Mouse (Mus musculus) ES-Bruce4 (cell line): ENCODE results near the gene Tcf21. TPM values are rescaled to one million over a fixed set of nuclear protein-coding genes. Genes with fewer than 3 reads are reported as not detected.
A peak's percentile ranks its signal among the peaks of the same experiment; 100 is the strongest.

Experiments
- H3K27ac ChIP-seq: 2 replicates; pipeline ENCODE4 v1.5.1; 2012; ENCODE audit warnings: low read length, inconsistent platforms; ENCODE audit not compliant: insufficient read depth
- H3K27me3 ChIP-seq: 2 replicates; pipeline ENCODE4 v1.6.1; 2012; ENCODE audit warnings: mild to moderate bottlenecking, low read length, inconsistent platforms; ENCODE audit not compliant: control insufficient read depth, poor library complexity, insufficient read depth, severe bottlenecking
- H3K36me3 ChIP-seq: 2 replicates; pipeline ENCODE4 v1.6.1; 2012; ENCODE audit warnings: inconsistent platforms, mild to moderate bottlenecking, low read length, moderate library complexity; ENCODE audit not compliant: control insufficient read depth, poor library complexity, insufficient read depth, severe bottlenecking
- H3K4me1 ChIP-seq: one replicate; pipeline ENCODE4 v1.8.1; 2011; ENCODE audit warnings: low read length; ENCODE audit not compliant: control insufficient read depth, insufficient read depth
- H3K4me3 ChIP-seq: 2 replicates; pipeline ENCODE4 v1.5.1; 2011; ENCODE audit warnings: low read depth, mild to moderate bottlenecking, low read length
- H3K9ac ChIP-seq: 2 replicates; pipeline ENCODE4 v1.6.1; 2012; ENCODE audit warnings: low read depth, mild to moderate bottlenecking, inconsistent platforms; ENCODE audit not compliant: poor library complexity, severe bottlenecking
- H3K9me3 ChIP-seq: replicated peaks from 2 replicates; pipeline ENCODE4 v1.6.1; 2012; ENCODE audit warnings: mild to moderate bottlenecking, low read length, inconsistent platforms; ENCODE audit not compliant: control insufficient read depth, poor library complexity, insufficient read depth, severe bottlenecking
- CTCF ChIP-seq: IDR thresholded peaks from one replicate; pipeline ENCODE4 v1.8.1; 2011; ENCODE audit warnings: low read depth, low read length
- EP300 ChIP-seq: IDR thresholded peaks from 2 replicates; pipeline ENCODE4 v1.6.1; 2011; ENCODE audit warnings: low read depth, low read length; ENCODE audit not compliant: insufficient read depth
- POLR2A ChIP-seq: IDR thresholded peaks from one replicate; pipeline ENCODE4 v1.8.1; 2011; ENCODE audit warnings: low read length; ENCODE audit not compliant: insufficient read depth
- polyA plus RNA-seq: library from polyadenylated mRNA; stranded (reverse); fragments of >200 nt; gene quantifications from 2 replicates; pipeline ENCODE4 v1.2.4, GENCODE M21; 2011; ENCODE audit warnings: low read depth; ENCODE audit not compliant: missing spikeins, insufficient read depth, insufficient read length

Gene Tcf21
- polyA plus RNA-seq, 1 experiment, result not detected

DNA sequence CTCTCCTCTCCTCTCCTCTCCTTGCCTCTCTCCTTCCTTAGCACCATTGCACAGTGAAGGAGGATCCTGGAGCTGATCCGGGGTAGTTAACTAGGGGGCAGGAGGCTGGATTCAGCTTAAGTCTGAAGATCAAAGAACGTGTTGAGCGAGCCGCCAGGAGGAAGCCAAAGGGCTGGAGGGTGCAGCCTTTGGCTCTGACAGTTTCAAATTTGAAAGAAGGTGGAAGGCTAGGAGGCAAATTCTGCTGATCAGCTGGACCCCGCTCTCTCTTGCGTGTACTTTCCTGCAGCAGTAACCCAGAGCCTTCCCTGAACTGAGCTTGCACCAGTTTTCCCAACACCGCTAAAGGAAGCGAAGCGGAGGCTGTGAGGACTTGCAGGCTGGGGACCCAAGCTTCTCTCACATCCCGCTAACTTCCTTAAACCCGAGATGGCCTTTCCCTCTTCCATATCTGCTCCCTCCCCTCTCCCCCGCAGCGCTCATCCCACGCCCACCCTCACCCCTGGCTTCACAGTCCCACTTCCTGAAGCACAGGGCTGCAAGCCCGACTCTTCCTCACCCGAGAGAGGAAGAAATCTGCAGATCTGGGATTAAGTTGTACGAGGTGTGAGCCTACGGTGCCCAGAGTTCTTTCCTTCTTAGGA is 6.5 kb downstream of the Tcf21 start:
- Histone ChIP-seq H3K27me3 (peaks cover 7% of the 10 kb centered on the region), H3K36me3 (no peaks in the 10 kb centered on the region), H3K9ac (peak overlapping the region; percentile 52), H3K9me3 (no peaks in the 10 kb centered on the region), H3K4me3 (peak overlapping the region; percentile 55), H3K4me1 (peaks cover 1% of the 10 kb centered on the region), H3K27ac (no peak overlapping the region)
- TF ChIP-seq CTCF, result no peak
- no peak for TF ChIP-seq POLR2A
- TF ChIP-seq EP300, result no peak

DNA sequence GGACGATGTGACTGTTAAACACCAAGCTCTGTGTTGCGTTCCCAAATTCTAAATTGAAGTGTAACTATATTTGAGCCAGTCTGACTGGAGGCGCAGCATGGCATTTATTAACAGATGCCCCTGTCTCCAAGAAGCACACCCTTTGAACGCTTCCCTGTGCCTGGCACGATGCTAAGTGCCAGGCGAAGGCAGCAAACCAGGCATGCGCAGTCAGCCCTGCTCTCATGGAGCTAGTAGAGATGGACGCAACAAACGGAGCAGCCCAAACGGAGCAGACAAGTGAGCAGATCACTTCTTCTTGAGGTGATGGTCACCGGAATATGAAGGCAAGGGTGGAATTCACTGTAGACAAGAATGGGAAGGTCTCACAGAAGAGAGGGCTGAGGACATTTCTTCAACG is 8.1 kb downstream of the Tcf21 start:
- peaks cover 6% of the 10 kb centered on the region for H3K27me3 ChIP-seq
- no peak overlapping the region for H3K4me3 ChIP-seq
- H3K27ac ChIP-seq, result no peak overlapping the region
- H3K9ac ChIP-seq, result no peak overlapping the region
- TF ChIP-seq EP300 (no peak), CTCF (no peak), POLR2A (no peak)
- H3K36me3 ChIP-seq, result no peaks in the 10 kb centered on the region
- H3K9me3 ChIP-seq, result no peaks in the 10 kb centered on the region
- H3K4me1 ChIP-seq, result peaks cover 1% of the 10 kb centered on the region

DNA sequence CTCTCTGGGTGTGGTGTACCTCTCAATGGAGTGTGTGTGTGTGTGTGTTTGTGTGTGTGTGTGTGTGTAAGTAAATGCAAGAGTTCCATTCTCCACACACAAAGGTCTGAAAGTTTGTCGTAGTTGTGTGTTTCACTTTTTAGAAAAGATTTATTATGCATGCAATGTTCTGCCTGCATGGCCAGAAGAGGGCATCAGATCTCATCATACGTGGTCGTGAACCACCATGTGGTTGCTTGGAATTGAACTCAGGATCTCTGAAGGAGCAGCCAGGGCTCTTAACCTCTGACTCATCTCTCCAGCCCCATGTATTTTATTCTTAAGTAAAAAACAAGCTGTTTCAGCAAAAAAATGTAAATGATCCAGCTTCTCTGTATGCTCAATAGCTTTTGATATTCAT is 37.3 kb downstream of the Tcf21 start:
- Histone ChIP-seq H3K27ac (no peak overlapping the region), H3K4me1 (no peaks in the 10 kb centered on the region), H3K9ac (no peak overlapping the region), H3K36me3 (no peaks in the 10 kb centered on the region), H3K27me3 (no peaks in the 10 kb centered on the region), H3K9me3 (no peaks in the 10 kb centered on the region), H3K4me3 (no peak overlapping the region)
- TF ChIP-seq POLR2A (no peak), EP300 (no peak), CTCF (no peak)

DNA sequence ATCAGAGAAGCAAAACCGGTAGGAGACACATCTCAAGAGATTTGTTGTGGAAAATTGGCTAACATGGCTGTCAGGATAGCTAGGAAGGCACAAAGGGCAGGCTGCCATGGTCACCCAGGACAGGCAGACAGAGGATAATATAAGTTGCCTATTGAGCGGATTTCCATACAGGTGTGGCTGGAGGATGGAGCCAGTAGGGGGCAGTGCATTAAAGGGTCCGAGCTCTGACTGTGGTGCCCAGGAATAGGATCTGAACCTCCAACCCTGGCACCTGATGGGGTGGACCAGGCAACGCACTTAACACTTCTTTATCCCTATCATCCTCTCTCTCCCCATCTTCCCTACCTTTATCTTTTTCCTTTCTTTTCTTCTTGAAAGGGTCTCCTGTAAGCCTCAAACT is 38.5 kb downstream of the Tcf21 start:
- no peaks in the 10 kb centered on the region for H3K27me3 ChIP-seq
- H3K36me3 ChIP-seq, result no peaks in the 10 kb centered on the region
- no peak overlapping the region for H3K27ac ChIP-seq
- no peak overlapping the region for H3K4me3 ChIP-seq
- no peak overlapping the region for H3K9ac ChIP-seq
- no peaks in the 10 kb centered on the region for H3K4me1 ChIP-seq
- peak; percentile 72 for TF ChIP-seq CTCF
- TF ChIP-seq POLR2A, result no peak
- TF ChIP-seq EP300, result no peak
- H3K9me3 ChIP-seq, result no peaks in the 10 kb centered on the region

- no peak overlapping the region for H3K27ac ChIP-seq
- peak; percentile 62 for TF ChIP-seq CTCF
- no peak for TF ChIP-seq POLR2A
- no peak for TF ChIP-seq EP300
- no peaks in the 10 kb centered on the region for H3K36me3 ChIP-seq
- no peak overlapping the region for H3K4me3 ChIP-seq
- H3K4me1 ChIP-seq, result no peaks in the 10 kb centered on the region
- no peaks in the 10 kb centered on the region for H3K27me3 ChIP-seq
- no peaks in the 10 kb centered on the region for H3K9me3 ChIP-seq
- H3K9ac ChIP-seq, result no peak overlapping the region
Measured at GRCm38 (mm10) chr10:22777939-22778338, 42.0 kb downstream of the Tcf21 start.

DNA sequence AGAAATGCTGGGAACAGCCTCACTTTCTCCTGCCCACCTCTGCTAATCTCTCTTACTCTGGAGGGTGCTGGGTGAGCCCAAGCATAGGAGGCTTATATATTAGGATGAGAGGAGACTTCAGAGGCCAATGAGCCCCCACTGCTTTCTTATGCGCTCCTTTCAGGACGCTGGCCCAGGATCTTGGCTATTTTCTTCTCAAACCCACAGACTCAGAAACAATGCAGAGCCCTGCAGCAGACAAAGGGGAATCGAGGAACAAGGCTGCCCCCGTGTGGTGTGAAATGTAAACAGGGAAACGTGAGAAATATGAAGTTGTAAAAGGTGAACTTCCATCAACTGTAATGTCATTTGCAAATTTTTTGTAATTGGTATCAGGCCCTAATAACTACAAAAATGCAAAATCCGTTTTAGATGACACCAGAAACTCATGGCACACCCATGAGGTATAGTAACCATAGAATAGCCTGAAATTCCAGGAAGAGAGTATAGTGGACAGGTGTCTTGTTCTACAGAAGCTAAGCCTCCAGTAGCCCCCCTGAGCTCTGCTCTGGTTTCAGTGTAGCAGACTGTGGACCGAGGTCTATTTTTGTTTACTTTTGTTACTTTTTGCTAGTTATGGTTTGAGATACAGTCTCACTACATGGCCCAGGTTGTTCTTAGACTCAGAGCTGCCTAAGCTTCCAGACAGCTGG is 43.8 kb downstream of the Tcf21 start:
- Histone ChIP-seq H3K9me3 (no peaks in the 10 kb centered on the region), H3K27me3 (no peaks in the 10 kb centered on the region), H3K27ac (no peak overlapping the region), H3K36me3 (no peaks in the 10 kb centered on the region), H3K4me3 (no peak overlapping the region), H3K4me1 (no peaks in the 10 kb centered on the region), H3K9ac (no peak overlapping the region)
- TF ChIP-seq POLR2A (no peak), CTCF (peak; percentile 62), EP300 (no peak)
